Mouse (Mus musculus) duodenum, adult 2 months (tissue): Measurements from ENCODE around the gene Gm21828. TPM values are rescaled to one million over a fixed set of nuclear protein-coding genes. Genes with fewer than 3 reads are reported as not detected.

Source experiments
- polyA plus RNA-seq: library from polyadenylated mRNA; depleted of rRNA; stranded (reverse); fragments of >200 nt; gene quantifications from 2 replicates; pipeline ENCODE4 v1.2.3, GENCODE M21; 2012; ENCODE audit warnings: low replicate concordance; rRNA removed

Gene Gm21828
- polyA plus RNA-seq: not detected in 2 replicates

DNA sequence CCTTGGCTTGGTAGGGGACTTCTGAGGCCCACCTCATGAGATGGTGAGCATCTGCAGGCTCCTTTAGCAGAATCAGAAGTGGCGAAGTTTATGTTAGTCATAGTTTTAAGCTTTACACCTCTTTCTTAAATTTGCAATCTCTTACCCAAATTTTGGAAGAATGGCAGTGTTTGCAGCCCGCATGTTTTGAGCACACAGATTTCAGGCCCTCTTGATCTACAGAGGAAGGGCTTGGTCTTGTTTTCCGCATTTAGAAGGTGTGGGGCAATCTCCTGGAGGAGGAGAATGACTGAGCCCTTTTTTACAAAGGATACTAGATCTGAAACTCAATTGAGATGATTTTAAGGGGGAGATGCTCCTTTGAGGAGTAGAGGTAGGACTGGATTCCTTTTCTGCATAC is at the start of gene Gm21828:
Gm21828 (minus strand) TSS at position 101 of the 400 bp plus-strand sequence.

DNA sequence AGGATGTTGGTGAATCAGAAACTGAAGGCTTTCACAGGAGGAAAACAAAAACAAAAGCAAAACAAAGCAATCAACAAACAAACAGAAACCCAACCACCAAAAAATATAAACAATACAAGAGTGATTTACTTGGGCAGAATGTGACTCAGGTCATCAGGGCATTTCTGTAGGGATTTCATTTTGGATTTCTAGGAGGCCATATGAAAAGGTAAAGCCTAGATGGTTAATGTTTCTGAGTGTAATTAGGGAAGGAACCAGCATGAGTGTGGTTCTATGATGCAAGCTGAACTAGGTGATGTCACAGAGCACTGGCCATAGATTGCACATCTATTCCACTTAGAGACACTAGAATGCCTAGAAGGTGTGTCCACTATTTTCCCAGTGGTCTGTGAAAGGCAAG is 28.4 kb upstream of the Gm21828 start, which contains the start of the genes Gm21440 and Gm21454:
Gm21440 (plus strand) TSS at position 301 of the 400 bp plus-strand sequence.
Gm21454 (plus strand) TSS at position 352 of the 400 bp plus-strand sequence.

Other genes starting within 250 kb of the Gm21828 start
- gene Gm20807, start 181.0 kb downstream of the Gm21828 start, polyA plus RNA-seq: not detected in 2 replicates
- gene Gm21891, start 90.4 kb downstream of the Gm21828 start, polyA plus RNA-seq: not detected in 2 replicates
- not detected in 2 replicates for gene Gm21425, start 62.0 kb downstream of the Gm21828 start, polyA plus RNA-seq
- not detected in 2 replicates for gene Gm21440, start 28.5 kb upstream of the Gm21828 start, polyA plus RNA-seq
- gene Gm21454, start 28.5 kb upstream of the Gm21828 start, polyA plus RNA-seq: not detected in 2 replicates
- gene Gm21725, start 125.1 kb upstream of the Gm21828 start, polyA plus RNA-seq: not detected in 2 replicates
- gene Gm21866, start 241.7 kb upstream of the Gm21828 start, polyA plus RNA-seq: not detected in 2 replicates